Mouse (Mus musculus) kidney, adult 9 months (tissue): ENCODE data around the gene Sdc1.

ENCODE experiments used
- DNase-seq: peaks from one replicate; pipeline ENCODE4 v3.0.0; 2022

The Sdc1 gene

DNA sequence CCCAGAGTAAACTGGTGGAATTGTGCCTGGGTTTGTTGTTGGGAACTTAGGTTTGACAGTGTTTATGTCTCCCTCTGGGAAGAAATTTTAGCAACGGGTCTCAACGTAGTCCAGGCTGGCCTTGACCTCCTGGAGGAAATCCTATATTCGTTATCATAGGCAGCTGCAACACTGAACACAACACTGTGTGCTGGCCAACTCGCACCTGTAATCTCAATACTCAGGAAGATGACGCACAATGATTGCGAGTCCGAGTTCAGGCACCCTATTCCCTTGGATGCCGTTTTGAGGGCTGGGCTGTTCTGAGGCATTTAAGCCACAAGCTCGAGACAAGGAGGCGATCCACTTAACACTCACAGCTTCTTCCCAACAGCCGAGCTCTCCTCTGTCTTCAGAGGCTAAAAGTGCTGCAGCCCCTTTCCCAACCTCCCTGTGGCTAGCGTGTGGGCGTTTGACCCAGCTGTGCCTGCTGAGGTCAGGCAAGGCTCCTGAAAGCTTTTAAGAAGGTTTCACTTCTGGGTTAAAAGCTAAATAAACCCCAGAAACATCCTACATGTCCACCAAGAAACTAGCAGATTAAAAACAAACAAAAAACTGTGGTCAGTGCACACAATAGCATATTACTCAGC lies 58.0 kb downstream of the Sdc1 start:
- DNase-seq, result no peak

GRCm38 (mm10) chr12:8829661-8830040 lies 58.5 kb downstream of the Sdc1 start:
- no peak for DNase-seq

- no peak for DNase-seq
Observed at GRCm38 (mm10) chr12:8830967-8831635, 60.0 kb downstream of the Sdc1 start.

GRCm38 (mm10) chr12:8831710-8832109 lies 60.6 kb downstream of the Sdc1 start:
- DNase-seq, result no peak

GRCm38 (mm10) chr12:8840782-8841325 lies 69.7 kb downstream of the Sdc1 start:
- no peak for DNase-seq

GRCm38 (mm10) chr12:8842725-8843124 lies 71.6 kb downstream of the Sdc1 start:
- no peak for DNase-seq
